Mouse (Mus musculus) forebrain, embryonic 15.5 days (tissue): ENCODE results near the gene Bnc1. TPM values are rescaled to one million over a fixed set of nuclear protein-coding genes. Genes with fewer than 3 reads are reported as not detected.

Source experiments
- ATAC-seq: fragments of 200-750 bp; cut with Nextera tagmentation; replicated peaks from 2 replicates; pipeline ENCODE4 v1.8.0; 2017; ENCODE audit warnings: mild to moderate bottlenecking, moderate TSS enrichment, moderate library complexity
- H3K27ac ChIP-seq: fragments of 300-500 bp; sonication (generic); replicated peaks from 2 replicates; pipeline ENCODE4 v1.5.1; 2015; ENCODE audit warnings: mild to moderate bottlenecking, inconsistent platforms
- H3K27me3 ChIP-seq: fragments of 300-500 bp; sonication (generic); 2 replicates; pipeline ENCODE4 v1.6.1; 2015; ENCODE audit warnings: inconsistent platforms
- H3K36me3 ChIP-seq: fragments of 300-500 bp; sonication (generic); 2 replicates; pipeline ENCODE4 v1.6.1; 2015; ENCODE audit warnings: mild to moderate bottlenecking, inconsistent platforms
- H3K4me1 ChIP-seq: fragments of 300-500 bp; sonication (generic); 2 replicates; pipeline ENCODE4 v1.6.1; 2015; ENCODE audit warnings: inconsistent platforms
- H3K4me2 ChIP-seq: fragments of 300-500 bp; sonication (generic); replicated peaks from 2 replicates; pipeline ENCODE4 v1.6.1; 2015; ENCODE audit warnings: mild to moderate bottlenecking, inconsistent platforms
- H3K4me3 ChIP-seq: fragments of 300-500 bp; sonication (generic); 2 replicates; pipeline ENCODE4 v1.5.1; 2015; ENCODE audit warnings: mild to moderate bottlenecking, inconsistent platforms
- H3K9ac ChIP-seq: fragments of 300-500 bp; sonication (generic); replicated peaks from 2 replicates; pipeline ENCODE4 v1.6.1; 2015; ENCODE audit warnings: mild to moderate bottlenecking, inconsistent platforms
- H3K9me3 ChIP-seq: fragments of 300-500 bp; sonication (generic); 2 replicates; pipeline ENCODE4 v1.6.1; 2016; ENCODE audit warnings: inconsistent platforms
- WGBS: fragments of 180-500 bp; shearing (Covaris S2); methylation state at CpG from one replicate; pipeline ENCODE4 v1.1.7; 2015; ENCODE audit warnings: mixed read lengths; 5-methylcytosine and 5-hydroxymethylcytosine counted together
- polyA plus RNA-seq: library from polyadenylated mRNA; unstranded; fragments of >200 nt; fragmentation: Nextera tagmentation; extraction: Ambion mirVana; gene quantifications from 2 replicates; pipeline ENCODE4 v1.2.1, GENCODE M21; 2015

Bnc1 gene
- polyA plus RNA-seq = 0.04 and 0.05 TPM in 2 replicates

- Histone ChIP-seq H3K27ac (no peak within 1 kb of the TSS), H3K4me1 (peaks cover 18% of the 10 kb centered on the region), H3K4me3 (peak within 1 kb of the TSS; percentile 46), H3K36me3 (no peaks in the 10 kb centered on the region), H3K9ac (peak within 1 kb of the TSS; percentile 41), H3K9me3 (no peaks in the 10 kb centered on the region), H3K4me2 (peak within 1 kb of the TSS; percentile 89), H3K27me3 (peaks cover 72% of the 10 kb centered on the region)
- ATAC-seq = peak; percentile 69
- 1% methylated on average over 97 of the region's 105 CpGs for WGBS
These were observed at the start of gene Bnc1 for GRCm38 (mm10) chr7:81992131-81993061. Bnc1 (minus strand) TSS chr7:81992292.

DNA sequence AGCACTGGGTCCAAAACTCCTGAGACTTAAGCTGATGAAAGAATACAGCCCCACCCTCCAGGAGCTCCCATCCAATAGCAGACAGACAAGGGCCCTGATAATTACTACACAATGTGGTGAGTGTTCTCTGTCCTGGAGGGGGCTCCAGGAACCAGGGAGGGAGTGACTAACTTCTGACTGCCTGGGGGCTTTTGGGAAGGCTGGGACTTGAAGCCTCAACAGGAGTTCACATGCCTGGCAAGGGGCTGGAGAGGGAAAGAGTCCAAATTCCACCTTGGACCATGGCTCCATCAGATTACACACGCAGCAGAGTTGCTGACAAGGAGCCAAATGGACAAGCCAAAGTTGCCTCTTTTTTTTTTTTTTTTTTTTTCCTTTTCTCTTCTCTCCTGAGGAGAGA, 41.3 kb upstream of the Bnc1 start:
- 29% methylated on average over 1 of the region's 1 CpGs for WGBS
- H3K9ac ChIP-seq = no peak overlapping the region
- no peaks in the 10 kb centered on the region for H3K27me3 ChIP-seq
- H3K4me3 ChIP-seq = no peak overlapping the region
- no peaks in the 10 kb centered on the region for H3K36me3 ChIP-seq
- H3K4me1 ChIP-seq = no peaks in the 10 kb centered on the region
- no peak overlapping the region for H3K27ac ChIP-seq
- no peaks in the 10 kb centered on the region for H3K9me3 ChIP-seq
- no peak for ATAC-seq
- H3K4me2 ChIP-seq = no peak overlapping the region

DNA sequence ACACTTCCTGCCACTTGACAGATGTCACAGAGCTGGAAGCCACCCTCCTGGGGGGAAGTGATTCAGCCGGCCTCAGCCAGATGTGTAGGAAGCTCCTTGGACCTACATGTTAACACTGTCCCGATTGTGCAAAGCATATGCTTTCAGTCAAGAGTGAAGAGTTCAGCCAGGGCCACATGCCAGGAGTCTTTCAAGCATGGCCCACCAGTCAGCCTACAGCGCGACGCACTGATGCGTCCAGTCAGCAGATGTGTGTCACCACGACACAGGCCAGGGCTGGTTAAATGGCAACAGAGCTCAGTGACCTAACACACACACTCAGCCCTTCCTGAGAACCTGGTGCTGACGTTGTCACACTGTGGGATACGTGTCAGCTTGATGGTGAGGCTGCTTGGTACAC, 37.6 kb upstream of the Bnc1 start:
- whole genome bisulfite sequencing = 83% methylated on average over 9 of the region's 9 CpGs
- no peak for ATAC-seq

DNA sequence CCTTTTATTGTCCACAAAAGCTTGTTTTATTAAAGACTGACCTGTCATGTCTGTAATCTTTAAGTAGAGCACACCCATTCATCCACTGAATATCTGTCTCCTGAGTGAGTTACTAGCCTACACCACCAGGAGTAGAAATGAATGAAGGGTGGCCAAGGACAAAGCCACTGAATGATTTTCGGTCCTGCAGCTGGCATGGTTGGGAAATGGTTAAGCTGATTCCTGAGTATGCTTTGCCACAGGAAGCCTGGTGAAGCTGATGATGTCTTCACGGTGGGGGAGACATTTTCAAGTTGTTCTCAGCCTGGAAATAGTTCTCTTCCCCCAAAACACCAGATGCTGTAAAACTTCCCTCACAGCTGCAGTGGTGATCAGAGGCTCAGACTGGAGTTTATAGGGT, 33.7 kb upstream of the Bnc1 start:
- ATAC-seq = no peak
- Histone ChIP-seq H3K4me1 (no peaks in the 10 kb centered on the region), H3K36me3 (no peaks in the 10 kb centered on the region), H3K4me2 (no peak overlapping the region), H3K27ac (no peak overlapping the region), H3K9ac (no peak overlapping the region), H3K27me3 (no peaks in the 10 kb centered on the region), H3K9me3 (no peaks in the 10 kb centered on the region), H3K4me3 (no peak overlapping the region)
- 77% methylated on average over 2 of the region's 2 CpGs for WGBS

More for the DNA sequence above, 37.6 kb upstream of the Bnc1 start:
- Histone ChIP-seq H3K4me1 (no peaks in the 10 kb centered on the region), H3K4me2 (no peak overlapping the region), H3K36me3 (no peaks in the 10 kb centered on the region), H3K9me3 (no peaks in the 10 kb centered on the region), H3K27ac (no peak overlapping the region), H3K9ac (no peak overlapping the region), H3K4me3 (no peak overlapping the region), H3K27me3 (no peaks in the 10 kb centered on the region)

GRCm38 (mm10) chr7:82023676-82024075, 31.6 kb upstream of the Bnc1 start:
- no peaks in the 10 kb centered on the region for H3K36me3 ChIP-seq
- WGBS = 97% methylated on average over 2 of the region's 2 CpGs
- no peak for ATAC-seq

DNA sequence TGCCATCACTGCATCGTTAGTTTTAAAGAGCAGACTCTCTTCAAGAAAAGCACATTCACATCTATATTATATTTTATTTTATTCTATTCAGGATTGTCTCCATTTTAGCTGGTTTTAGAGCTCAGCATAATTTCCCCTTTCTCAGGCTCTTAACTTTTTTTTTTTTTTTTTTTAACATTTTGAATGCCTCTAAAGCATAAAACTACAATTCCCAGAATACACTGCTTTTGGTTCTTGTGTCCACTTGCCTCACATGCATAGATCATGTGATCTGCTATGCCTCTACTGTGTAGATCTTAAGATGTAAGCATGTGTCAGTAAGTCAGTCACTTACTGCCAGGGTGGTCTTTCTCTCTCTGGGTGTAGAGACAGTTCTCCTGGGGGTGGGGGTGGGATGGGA, 30.3 kb upstream of the Bnc1 start:
- Histone ChIP-seq H3K9ac (no peak overlapping the region), H3K4me3 (no peak overlapping the region), H3K27me3 (no peaks in the 10 kb centered on the region), H3K27ac (no peak overlapping the region), H3K9me3 (no peaks in the 10 kb centered on the region), H3K4me1 (no peaks in the 10 kb centered on the region), H3K4me2 (no peak overlapping the region), H3K36me3 (no peaks in the 10 kb centered on the region)
- ATAC-seq = no peak
- 95% methylated on average over 1 of the region's 1 CpGs for WGBS

More at GRCm38 (mm10) chr7:82023676-82024075, 31.6 kb upstream of the Bnc1 start:
- no peaks in the 10 kb centered on the region for H3K9me3 ChIP-seq
- no peak overlapping the region for H3K4me2 ChIP-seq
- no peaks in the 10 kb centered on the region for H3K4me1 ChIP-seq
- H3K27me3 ChIP-seq = no peaks in the 10 kb centered on the region
- H3K27ac ChIP-seq = no peak overlapping the region
- H3K4me3 ChIP-seq = no peak overlapping the region
- no peak overlapping the region for H3K9ac ChIP-seq

DNA sequence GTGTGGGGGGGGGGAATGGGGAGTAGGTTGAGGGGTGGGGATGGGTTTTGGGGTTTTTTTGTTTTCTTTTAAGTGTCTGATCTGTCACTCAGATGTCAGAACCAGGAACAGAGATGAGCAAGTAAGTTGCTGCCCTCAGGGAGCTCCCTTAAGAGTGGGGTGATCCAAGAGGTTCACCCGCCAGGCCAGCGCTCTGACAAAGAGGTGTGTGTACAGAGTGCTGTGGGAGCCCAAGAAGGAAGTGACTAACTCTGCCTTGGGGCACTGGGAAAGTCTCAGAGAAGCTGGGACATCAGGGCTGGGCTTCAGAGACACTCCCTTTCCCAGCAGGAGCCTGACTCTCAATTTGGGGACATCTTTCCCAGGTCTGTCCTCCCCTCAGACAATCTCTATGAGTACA, 25.9 kb upstream of the Bnc1 start:
- H3K9me3 ChIP-seq = no peaks in the 10 kb centered on the region
- no peaks in the 10 kb centered on the region; the same call in 1 of the 2 replicates for H3K4me1 ChIP-seq
- no peak for ATAC-seq
- H3K36me3 ChIP-seq = no peaks in the 10 kb centered on the region
- H3K27me3 ChIP-seq = no peaks in the 10 kb centered on the region
- H3K4me3 ChIP-seq = no peak overlapping the region
- H3K9ac ChIP-seq = no peak overlapping the region
- WGBS = 92% methylated on average over 2 of the region's 2 CpGs
- no peak overlapping the region for H3K27ac ChIP-seq
- H3K4me2 ChIP-seq = no peak overlapping the region

- H3K4me1 ChIP-seq = no peaks in the 10 kb centered on the region; the same call in 1 of the 2 replicates
- H3K4me3 ChIP-seq = no peak overlapping the region
- H3K27me3 ChIP-seq = no peaks in the 10 kb centered on the region
- WGBS = 4% methylated on average over 25 of the region's 25 CpGs
- no peaks in the 10 kb centered on the region for H3K9me3 ChIP-seq
- no peak overlapping the region for H3K9ac ChIP-seq
- no peaks in the 10 kb centered on the region for H3K36me3 ChIP-seq
- 0 out of 2 replicates have a peak overlapping the region, but pooled peaks have one; percentile 18 for H3K4me2 ChIP-seq
- no peak for ATAC-seq
- no peak overlapping the region for H3K27ac ChIP-seq
These were observed 24.9 kb upstream of the Bnc1 start for GRCm38 (mm10) chr7:82016751-82017710.

GRCm38 (mm10) chr7:82012472-82012871, 20.4 kb upstream of the Bnc1 start:
- Histone ChIP-seq H3K9ac (no peak overlapping the region), H3K4me1 (no peaks in the 10 kb centered on the region; the same call in 1 of the 2 replicates), H3K4me2 (no peak overlapping the region), H3K27ac (no peak overlapping the region), H3K4me3 (no peak overlapping the region), H3K27me3 (no peaks in the 10 kb centered on the region), H3K9me3 (no peaks in the 10 kb centered on the region), H3K36me3 (no peaks in the 10 kb centered on the region)
- 29% methylated on average over 13 of the region's 13 CpGs for WGBS
- ATAC-seq = no peak

DNA sequence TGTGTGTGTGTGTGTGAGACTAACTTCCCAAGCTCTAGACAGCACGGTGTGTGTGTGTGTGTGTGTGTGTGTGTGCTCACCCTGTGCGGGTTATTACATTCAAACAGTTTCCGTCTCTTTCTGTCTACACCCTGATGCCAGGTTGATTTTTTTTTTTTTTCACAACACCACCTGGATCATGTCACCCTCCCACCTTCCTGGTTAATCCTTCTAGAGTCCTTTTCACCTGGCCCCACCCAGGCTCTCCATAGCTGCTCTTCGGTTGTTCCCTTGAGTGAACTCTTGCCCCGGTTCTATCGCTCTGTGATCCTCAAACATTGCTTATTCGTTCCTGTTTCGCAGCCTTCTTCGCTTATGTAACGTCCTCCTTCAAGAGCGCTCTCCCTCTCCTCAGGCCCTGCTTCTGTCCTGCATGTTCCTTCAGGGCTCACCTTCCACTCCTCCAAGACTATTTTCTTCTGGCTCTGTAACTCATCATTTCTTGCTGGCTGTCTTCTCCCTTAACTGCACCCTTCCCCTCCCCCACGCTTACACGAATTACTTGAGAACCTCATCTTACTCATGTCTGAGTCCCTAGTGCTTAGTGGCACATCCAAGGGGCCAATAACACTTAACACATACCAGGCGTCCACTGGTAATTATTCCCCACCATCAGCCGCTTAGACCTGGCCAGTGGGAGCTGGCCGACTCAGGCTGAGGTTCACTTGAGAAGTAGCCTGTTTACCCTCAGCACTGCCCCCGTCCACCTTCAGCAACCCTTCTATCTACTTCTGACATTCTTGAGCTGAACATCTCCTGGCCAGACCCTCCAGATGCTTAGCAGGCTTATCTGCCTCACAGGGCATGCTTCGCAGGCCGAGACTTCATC, 19.7 kb upstream of the Bnc1 start:
- Histone ChIP-seq H3K4me2 (no peak overlapping the region), H3K36me3 (no peaks in the 10 kb centered on the region), H3K27me3 (no peaks in the 10 kb centered on the region), H3K9me3 (no peaks in the 10 kb centered on the region), H3K27ac (no peak overlapping the region), H3K9ac (no peak overlapping the region), H3K4me3 (no peak overlapping the region), H3K4me1 (no peaks in the 10 kb centered on the region; the same call in 1 of the 2 replicates)
- WGBS = 79% methylated on average over 19 of the region's 19 CpGs
- no peak for ATAC-seq

DNA sequence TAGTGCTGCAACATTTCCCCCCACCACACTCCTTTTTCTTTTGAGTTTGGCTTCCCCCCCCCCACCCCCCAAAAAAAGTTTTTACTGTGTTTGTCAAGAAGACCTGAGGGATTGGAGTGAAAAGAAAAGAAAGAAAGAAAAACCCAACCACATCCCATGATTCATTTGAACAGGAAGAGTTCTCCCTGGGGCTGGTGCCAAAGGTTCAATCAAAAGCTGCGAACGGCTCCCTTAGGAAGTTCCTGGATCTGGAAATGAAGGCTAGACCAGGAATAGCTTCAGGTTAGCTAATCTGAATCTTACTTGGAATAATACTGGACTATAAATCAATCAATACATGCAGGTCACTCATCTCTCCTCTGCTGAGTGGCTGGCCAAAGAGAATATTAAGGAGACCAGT, 15.1 kb upstream of the Bnc1 start:
- Histone ChIP-seq H3K4me2 (no peak overlapping the region), H3K4me3 (no peak overlapping the region), H3K4me1 (no peaks in the 10 kb centered on the region), H3K27ac (no peak overlapping the region), H3K36me3 (no peaks in the 10 kb centered on the region), H3K27me3 (no peaks in the 10 kb centered on the region), H3K9ac (no peak overlapping the region), H3K9me3 (no peaks in the 10 kb centered on the region)
- 73% methylated on average over 2 of the region's 2 CpGs for WGBS
- ATAC-seq = no peak
